Mouse (Mus musculus) embryo, embryonic 11.5 days (tissue): ENCODE measurements around the gene Gm14862.
"Not testable (repeated sequence)": the region's sequence is repeated elsewhere in the genome, so short reads cannot be mapped to it uniquely, and the experiment has no call there.

ENCODE experiments used
- DNase-seq: peaks from one replicate; pipeline ENCODE4 v3.0.0-alpha.2; 2012; ENCODE audit warnings: low read depth, low spot score

Gm14862 gene

GRCm38 (mm10) chrX:9256766-9257165 lies at the start of gene Gm14862:
Gm14862 (minus strand) TSS chrX:9256899.
- no peak for DNase-seq

GRCm38 (mm10) chrX:9303455-9303854 lies 46.8 kb upstream of the Gm14862 start:
- no peak for DNase-seq

- no peak for DNase-seq
Measured at GRCm38 (mm10) chrX:9302791-9303190, 46.1 kb upstream of the Gm14862 start.

- DNase-seq = no peak
Measured at GRCm38 (mm10) chrX:9298413-9298864, 41.7 kb upstream of the Gm14862 start.

- not testable (repeated sequence) for DNase-seq
Measured at GRCm38 (mm10) chrX:9293140-9293829, 36.6 kb upstream of the Gm14862 start.

- not testable (repeated sequence) for DNase-seq
Measured at GRCm38 (mm10) chrX:9283464-9283863, 26.8 kb upstream of the Gm14862 start, which contains the start of gene H2al1m. H2al1m (plus strand) TSS chrX:9283764.

GRCm38 (mm10) chrX:9274321-9274720 lies 17.6 kb upstream of the Gm14862 start:
- DNase-seq = no peak

GRCm38 (mm10) chrX:9273377-9274002 lies 16.8 kb upstream of the Gm14862 start:
- DNase-seq = no peak

- DNase-seq = peak; percentile 24
Measured at GRCm38 (mm10) chrX:9272460-9273361, 16.0 kb upstream of the Gm14862 start, which contains the start of gene Xk. Xk (plus strand) TSS chrX:9272756.

- DNase-seq = no peak
Measured at GRCm38 (mm10) chrX:9271947-9272459, 15.3 kb upstream of the Gm14862 start.

- no peak for DNase-seq
Measured at GRCm38 (mm10) chrX:9271112-9271511, 14.4 kb upstream of the Gm14862 start.

- DNase-seq = no peak
Measured at GRCm38 (mm10) chrX:9259267-9259666, 2.6 kb upstream of the Gm14862 start.

GRCm38 (mm10) chrX:9257831-9258230 lies 1.1 kb upstream of the Gm14862 start:
- no peak for DNase-seq

- no peak for DNase-seq
Measured at GRCm38 (mm10) chrX:9254901-9255300, 1.8 kb downstream of the Gm14862 start.

GRCm38 (mm10) chrX:9253990-9254389 lies 2.7 kb downstream of the Gm14862 start:
- no peak for DNase-seq

GRCm38 (mm10) chrX:9248911-9249310 lies 7.8 kb downstream of the Gm14862 start:
- DNase-seq = no peak

GRCm38 (mm10) chrX:9244603-9245336 lies 11.9 kb downstream of the Gm14862 start:
- peak; percentile 4 for DNase-seq

- no peak for DNase-seq
Measured at GRCm38 (mm10) chrX:9243381-9243864, 13.3 kb downstream of the Gm14862 start.

- DNase-seq = no peak
Measured at GRCm38 (mm10) chrX:9240737-9241591, 15.7 kb downstream of the Gm14862 start.

GRCm38 (mm10) chrX:9227105-9227504 lies 29.6 kb downstream of the Gm14862 start:
- no peak for DNase-seq
